Mouse (Mus musculus) intestine, embryonic 14.5 days (tissue): ENCODE results near the gene 1700020A23Rik. TPM values are rescaled to one million over a fixed set of nuclear protein-coding genes. Genes with fewer than 3 reads are reported as not detected.

Experiments used
- ATAC-seq: fragments of 200-750 bp; cut with Nextera tagmentation; replicated peaks from 2 replicates; pipeline ENCODE4 v1.8.0; 2017; ENCODE audit warnings: low read depth, moderate number of reproducible peaks, moderate TSS enrichment, moderate library complexity; ENCODE audit not compliant: low FRiP score, low TSS enrichment
- DNase-seq: peaks from one replicate; pipeline ENCODE4 v3.0.0-alpha.2; 2018; ENCODE audit warnings: low spot score
- H3K27ac ChIP-seq: fragments of 300-500 bp; sonication (generic); 2 replicates; pipeline ENCODE4 v1.5.1; 2014; ENCODE audit warnings: low read depth, mild to moderate bottlenecking, control low read depth
- H3K27me3 ChIP-seq: fragments of 300-500 bp; sonication (generic); replicated peaks from 2 replicates; pipeline ENCODE4 v1.6.1; 2014; ENCODE audit warnings: low read length, control low read depth; ENCODE audit not compliant: control insufficient read depth, insufficient read depth
- H3K36me3 ChIP-seq: fragments of 300-500 bp; sonication (generic); 2 replicates; pipeline ENCODE4 v1.6.1; 2014; ENCODE audit warnings: low read length, control low read depth; ENCODE audit not compliant: control insufficient read depth, insufficient read depth
- H3K4me1 ChIP-seq: fragments of 300-500 bp; sonication (generic); replicated peaks from 2 replicates; pipeline ENCODE4 v1.6.1; 2014; ENCODE audit warnings: low read length, control low read depth, mixed read lengths; ENCODE audit not compliant: control insufficient read depth, insufficient read depth
- H3K4me2 ChIP-seq: fragments of 300-500 bp; sonication (generic); 2 replicates; pipeline ENCODE4 v1.6.1; 2014; ENCODE audit warnings: low read length
- H3K4me3 ChIP-seq: fragments of 300-500 bp; sonication (generic); 2 replicates; pipeline ENCODE4 v1.5.1; 2014; ENCODE audit warnings: low read depth, low read length, control low read depth, mixed read lengths
- H3K9ac ChIP-seq: fragments of 300-500 bp; sonication (generic); 2 replicates; pipeline ENCODE4 v1.6.1; 2014; ENCODE audit warnings: mild to moderate bottlenecking, low read length
- H3K9me3 ChIP-seq: fragments of 300-500 bp; sonication (generic); 2 replicates; pipeline ENCODE4 v1.6.1; 2016; ENCODE audit warnings: low read length, control low read depth; ENCODE audit not compliant: control insufficient read depth
- WGBS: fragments of 180-500 bp; shearing (Covaris S2); extraction: QIAGEN DNeasy Blood & Tissue Kit; methylation state at CpG from one replicate; pipeline ENCODE4 v1.1.7; 2014; 5-methylcytosine and 5-hydroxymethylcytosine counted together
- polyA plus RNA-seq: library from polyadenylated mRNA; unstranded; fragments of >200 nt; fragmentation: Nextera tagmentation; extraction: Ambion mirVana; gene quantifications from 2 replicates; pipeline ENCODE4 v1.2.1, GENCODE M21; 2014

The 1700020A23Rik gene
- polyA plus RNA-seq, 1 experiment from 2014 or later: not detected

DNA sequence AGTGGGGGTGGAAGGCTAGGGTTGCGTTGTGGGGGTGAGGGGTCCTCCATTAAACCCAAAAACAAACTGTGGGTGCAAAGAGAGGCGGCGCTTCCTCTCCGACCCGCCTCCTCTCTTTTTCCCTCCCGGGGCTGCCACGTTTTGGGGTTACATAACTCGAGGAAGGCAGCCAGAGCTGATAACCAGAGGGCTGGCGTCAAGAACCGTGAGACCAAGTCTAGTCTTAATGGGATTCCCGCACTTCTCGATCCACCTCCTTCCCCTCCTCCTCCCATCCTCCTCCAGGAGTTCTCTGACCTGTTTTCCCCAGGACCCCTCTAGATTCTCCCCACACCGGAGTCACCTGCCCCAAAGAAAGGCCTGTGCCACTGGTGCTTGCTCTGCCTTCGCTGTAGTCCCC, 7.0 kb upstream of the 1700020A23Rik start:
- 15% methylated on average over 14 of the region's 14 CpGs for WGBS
- H3K36me3 ChIP-seq: peaks cover 19% of the 10 kb centered on the region
- H3K27ac ChIP-seq: no peak overlapping the region
- no peak for DNase-seq
- ATAC-seq: no peak
- H3K4me1 ChIP-seq: peaks cover 9% of the 10 kb centered on the region; the same call in 1 of the 2 replicates
- H3K4me2 ChIP-seq: peak overlapping the region; percentile 81
- H3K9ac ChIP-seq: peak overlapping the region; percentile 60
- no peaks in the 10 kb centered on the region; the same call in 1 of the 2 replicates for H3K27me3 ChIP-seq
- peak overlapping the region; percentile 61; the same call in 1 of the 2 replicates for H3K4me3 ChIP-seq
- no peaks in the 10 kb centered on the region for H3K9me3 ChIP-seq

DNA sequence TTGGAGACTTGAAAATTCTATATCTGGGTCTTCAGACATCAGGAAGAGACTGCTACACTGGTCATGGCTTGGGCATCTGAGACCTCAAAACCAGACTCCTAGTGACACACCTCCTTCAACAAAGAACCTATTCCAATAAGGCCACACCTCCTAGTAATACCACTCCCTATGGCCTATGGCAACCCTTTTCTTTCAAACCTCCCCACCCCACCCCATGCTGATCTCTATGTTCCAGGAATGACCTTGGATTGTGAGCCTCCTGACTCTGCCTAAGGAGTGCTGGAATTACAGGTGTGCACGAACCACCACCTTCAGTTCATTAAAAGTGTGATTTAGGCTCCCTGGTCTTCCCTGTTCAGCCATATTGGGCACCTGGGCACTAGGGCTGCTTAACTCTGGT, 5.0 kb upstream of the 1700020A23Rik start:
- DNase-seq (no peak), ATAC-seq (no peak)
- no peak overlapping the region for H3K4me3 ChIP-seq
- no peaks in the 10 kb centered on the region; the same call in 1 of the 2 replicates for H3K27me3 ChIP-seq
- peaks cover 5% of the 10 kb centered on the region; the same call in 1 of the 2 replicates for H3K36me3 ChIP-seq
- peaks cover 9% of the 10 kb centered on the region; the same call in 1 of the 2 replicates for H3K4me1 ChIP-seq
- no peaks in the 10 kb centered on the region for H3K9me3 ChIP-seq
- H3K4me2 ChIP-seq: no peak overlapping the region
- 89% methylated on average over 1 of the region's 1 CpGs for WGBS
- H3K9ac ChIP-seq: no peak overlapping the region
- no peak overlapping the region for H3K27ac ChIP-seq

DNA sequence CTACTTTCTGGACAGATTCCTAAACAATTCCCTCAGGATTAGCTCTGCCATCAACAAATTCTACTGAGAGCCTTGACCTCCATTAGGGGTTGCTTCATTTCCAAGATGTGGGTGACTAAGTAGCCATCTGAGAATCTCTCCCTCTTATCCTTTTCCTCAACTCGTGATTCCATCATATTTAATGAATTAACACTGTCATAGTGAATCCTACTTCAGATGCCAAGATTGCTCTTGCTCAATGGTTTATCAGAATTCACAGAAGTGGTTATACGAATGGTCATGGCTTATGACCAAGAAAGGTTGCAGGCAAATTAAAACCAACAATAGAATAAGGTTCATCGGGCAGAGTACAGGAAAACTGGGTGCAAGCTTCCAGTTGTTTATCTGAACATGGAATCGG, 3.2 kb upstream of the 1700020A23Rik start:
- Histone ChIP-seq H3K27ac (no peak overlapping the region), H3K9me3 (no peaks in the 10 kb centered on the region), H3K27me3 (no peaks in the 10 kb centered on the region; the same call in 1 of the 2 replicates), H3K36me3 (no peaks in the 10 kb centered on the region), H3K4me3 (no peak overlapping the region), H3K9ac (no peak overlapping the region), H3K4me2 (no peak overlapping the region), H3K4me1 (peaks cover 4% of the 10 kb centered on the region; the same call in 1 of the 2 replicates)
- ATAC-seq (no peak), DNase-seq (no peak)
- 77% methylated on average over 4 of the region's 4 CpGs for WGBS

DNA sequence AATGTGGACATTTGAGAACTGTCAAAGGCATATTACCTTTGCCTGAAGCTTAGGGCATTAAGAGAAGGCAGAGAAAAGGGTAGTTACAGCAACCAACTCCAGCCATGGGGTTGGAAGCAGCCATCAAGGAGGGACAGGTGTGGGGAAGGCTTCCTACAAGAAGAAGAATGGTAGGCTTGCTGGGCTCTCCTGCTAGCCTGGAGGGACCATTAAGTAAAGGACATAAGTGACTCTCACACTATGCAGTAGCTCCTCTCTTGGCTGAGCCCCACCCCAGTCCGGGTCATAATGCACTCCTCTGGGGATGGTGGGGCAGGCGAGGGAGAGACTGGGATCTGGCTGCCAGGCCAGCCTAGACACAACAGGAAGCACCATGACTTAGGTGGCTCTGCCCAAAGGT, 1.1 kb downstream of the 1700020A23Rik start, which contains the start of gene Tmem239:
Tmem239 (plus strand) TSS at position 301 of the 400 bp plus-strand sequence.
- DNase-seq: no peak

DNA sequence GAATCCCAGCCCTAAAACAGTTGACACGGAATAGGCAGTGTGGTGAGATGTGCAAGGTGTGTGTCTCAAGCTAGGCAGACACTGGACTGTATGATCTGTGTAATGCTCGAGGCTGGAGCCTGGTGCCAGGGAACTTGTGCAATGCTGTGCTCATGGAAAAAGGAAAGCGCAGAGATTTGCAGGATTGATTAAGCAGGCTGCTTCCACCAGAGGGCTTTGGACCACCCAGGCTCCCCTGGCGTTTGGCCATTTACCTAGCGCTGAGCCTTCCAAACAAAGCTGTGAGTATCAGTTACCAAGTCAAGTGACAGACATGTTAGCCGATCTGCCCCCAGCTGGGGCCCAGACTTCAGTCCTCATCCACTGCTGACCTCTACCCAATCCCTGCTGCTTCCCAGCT, 3.1 kb downstream of the 1700020A23Rik start:
- 14% methylated on average over 6 of the region's 6 CpGs for WGBS
- no peaks in the 10 kb centered on the region for H3K9me3 ChIP-seq
- DNase-seq (peak; percentile 57), ATAC-seq (no peak)
- H3K9ac ChIP-seq: no peak overlapping the region
- no peaks in the 10 kb centered on the region for H3K36me3 ChIP-seq
- H3K4me1 ChIP-seq: no peaks in the 10 kb centered on the region; the same call in 1 of the 2 replicates
- no peaks in the 10 kb centered on the region for H3K27me3 ChIP-seq
- H3K4me3 ChIP-seq: no peak overlapping the region
- H3K27ac ChIP-seq: no peak overlapping the region
- H3K4me2 ChIP-seq: no peak overlapping the region

More for the DNA sequence above, 1.1 kb downstream of the 1700020A23Rik start, which contains the start of gene Tmem239:
- no peak for ATAC-seq
- H3K4me2 ChIP-seq: no peak within 1 kb of the TSS
- no peak within 1 kb of the TSS for H3K4me3 ChIP-seq
- H3K27me3 ChIP-seq: no peaks in the 10 kb centered on the region
- H3K27ac ChIP-seq: no peak within 1 kb of the TSS
- H3K4me1 ChIP-seq: no peaks in the 10 kb centered on the region; the same call in 1 of the 2 replicates
- 82% methylated on average over 2 of the region's 2 CpGs for WGBS
- H3K9me3 ChIP-seq: no peaks in the 10 kb centered on the region
- H3K36me3 ChIP-seq: no peaks in the 10 kb centered on the region
- no peak within 1 kb of the TSS for H3K9ac ChIP-seq

DNA sequence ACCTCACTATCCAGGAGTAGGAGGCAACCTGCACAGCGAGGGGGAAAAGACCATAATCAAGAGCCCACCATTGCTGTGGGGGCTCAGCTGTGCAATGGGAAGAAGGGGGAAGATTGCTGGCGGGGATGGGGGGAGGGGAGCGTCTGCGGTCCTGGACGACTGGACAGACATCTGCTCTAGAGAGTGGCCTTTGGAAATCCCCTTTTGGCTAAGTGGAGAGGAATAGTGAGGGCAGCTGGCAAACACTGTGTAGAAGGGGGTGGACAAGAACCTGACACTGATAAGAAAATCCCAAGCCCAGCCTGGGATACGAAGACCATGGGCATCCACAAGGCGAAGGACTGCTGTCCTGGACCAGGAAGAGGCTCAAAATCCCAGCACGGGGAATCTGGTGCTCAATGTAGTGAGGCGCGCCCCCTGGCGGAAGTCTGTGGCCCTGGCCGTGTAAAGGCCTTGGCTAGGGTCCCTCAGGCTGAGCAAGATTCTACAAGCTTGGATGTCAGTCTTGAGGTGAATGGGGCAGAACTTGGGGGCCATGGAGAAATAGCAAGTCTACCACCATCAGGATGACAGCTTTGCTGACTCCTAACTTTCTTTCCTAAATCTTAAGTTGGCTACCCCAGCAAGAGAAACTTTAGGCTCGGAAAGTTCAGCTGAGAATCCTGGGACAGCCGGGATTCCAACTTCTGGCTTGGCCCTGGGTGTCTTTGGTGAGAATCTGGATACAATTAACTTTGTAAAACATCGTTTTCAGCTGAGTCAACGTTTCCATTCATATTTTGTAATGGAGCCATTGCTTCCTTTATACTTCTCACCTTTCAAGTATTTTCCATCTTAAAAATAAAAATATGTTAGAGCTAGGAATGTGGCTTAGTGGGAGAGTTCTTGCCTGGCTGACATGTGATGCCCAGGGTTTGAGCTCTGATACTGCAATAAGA, 6.8 kb downstream of the 1700020A23Rik start:
- Histone ChIP-seq H3K27me3 (no peaks in the 10 kb centered on the region), H3K27ac (no peak overlapping the region), H3K4me2 (no peak overlapping the region), H3K4me3 (no peak overlapping the region), H3K36me3 (no peaks in the 10 kb centered on the region), H3K4me1 (no peaks in the 10 kb centered on the region; the same call in 1 of the 2 replicates), H3K9ac (no peak overlapping the region), H3K9me3 (no peaks in the 10 kb centered on the region)
- DNase-seq (peak; percentile 93), ATAC-seq (0 out of 2 replicates have a peak, but pooled peaks have one; percentile 76)
- 35% methylated on average over 16 of the region's 16 CpGs for WGBS

DNA sequence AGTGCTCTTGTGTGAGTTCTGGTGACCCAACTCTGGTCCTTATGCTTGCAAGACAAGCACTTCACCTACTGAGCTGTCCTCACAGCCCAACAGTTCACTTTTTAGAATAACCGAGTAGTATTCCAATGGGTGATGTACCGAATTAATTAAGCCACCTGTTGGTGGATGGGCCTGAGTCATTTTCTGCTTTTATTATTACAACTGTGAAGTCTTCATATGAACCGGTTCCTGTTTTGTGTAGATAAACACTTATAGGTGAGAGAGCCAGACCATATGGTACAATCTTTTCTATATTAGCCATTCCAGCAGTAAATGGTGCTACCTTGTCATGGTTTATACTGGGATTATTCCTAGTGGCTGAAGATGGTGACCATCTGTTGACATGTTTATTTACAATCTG, 7.7 kb downstream of the 1700020A23Rik start:
- no peak overlapping the region for H3K4me3 ChIP-seq
- no peaks in the 10 kb centered on the region for H3K36me3 ChIP-seq
- WGBS: 76% methylated on average over 3 of the region's 3 CpGs
- no peak overlapping the region for H3K27ac ChIP-seq
- no peak overlapping the region for H3K4me2 ChIP-seq
- no peaks in the 10 kb centered on the region for H3K9me3 ChIP-seq
- H3K9ac ChIP-seq: no peak overlapping the region
- ATAC-seq: no peak
- H3K4me1 ChIP-seq: no peaks in the 10 kb centered on the region; the same call in 1 of the 2 replicates
- H3K27me3 ChIP-seq: no peaks in the 10 kb centered on the region
- no peak for DNase-seq

DNA sequence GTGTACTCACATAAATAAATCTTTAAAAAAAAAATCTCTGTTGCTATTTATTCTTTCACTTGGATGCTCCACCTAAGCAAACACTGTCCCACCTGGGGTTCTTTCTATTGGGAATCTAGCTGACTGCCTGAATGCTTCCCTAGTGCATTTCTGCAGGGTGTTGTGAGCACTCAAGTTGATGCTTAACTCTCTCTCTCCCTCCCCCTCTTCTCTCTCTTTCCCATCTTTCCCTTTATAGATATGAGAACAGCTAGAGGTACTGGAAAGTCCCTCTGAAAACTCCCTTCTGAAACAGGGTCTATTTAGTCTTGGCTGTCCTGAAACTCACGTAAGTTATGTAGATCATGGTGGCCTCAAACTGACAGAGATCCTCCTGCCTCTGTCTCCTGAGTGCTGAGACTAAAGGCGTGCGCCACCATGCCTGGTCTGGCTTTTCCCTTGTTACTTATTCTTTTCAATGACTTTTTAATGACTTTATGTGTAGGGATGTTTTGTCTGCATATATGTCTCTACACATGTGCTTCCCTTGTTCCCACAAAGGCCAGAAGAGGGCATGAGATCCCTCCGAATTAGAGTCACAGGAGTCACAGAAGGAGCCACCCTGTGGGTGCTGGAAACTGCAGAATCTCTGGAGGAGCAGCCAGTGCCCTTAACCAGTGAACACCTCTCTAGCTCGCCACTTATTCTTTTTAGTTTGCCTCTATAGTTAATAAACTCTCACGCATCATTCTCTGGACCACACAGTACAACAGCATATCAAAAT, 9.2 kb downstream of the 1700020A23Rik start:
- 79% methylated on average over 6 of the region's 6 CpGs for WGBS
- ATAC-seq (no peak), DNase-seq (no peak)
- H3K36me3 ChIP-seq: peaks cover 10% of the 10 kb centered on the region
- H3K27me3 ChIP-seq: no peaks in the 10 kb centered on the region
- no peak overlapping the region for H3K4me2 ChIP-seq
- no peak overlapping the region for H3K4me3 ChIP-seq
- H3K4me1 ChIP-seq: no peaks in the 10 kb centered on the region
- H3K27ac ChIP-seq: no peak overlapping the region
- no peak overlapping the region for H3K9ac ChIP-seq
- no peaks in the 10 kb centered on the region for H3K9me3 ChIP-seq
